Mouse (Mus musculus): ENCODE data around the gene Wdfy2.

Wdfy2 gene

GRCm38 (mm10) chr14:62852840-62853239 is 15.4 kb downstream of the Wdfy2 start:
- no peaks in the 10 kb centered on the region for H3K9me3 ChIP-seq (ENCODE audit: low read length)
- TF ChIP-seq CTCF (conservative IDR thresholded peaks at IDR 0.05; ENCODE audit: low read length) (no peak), NANOG (IDR thresholded peaks at IDR 0.05; ENCODE audit: borderline replicate concordance, low read length) (no peak), POU5F1 (IDR thresholded peaks at IDR 0.05; ENCODE audit: borderline replicate concordance, low read length) (no peak)
- H3K4me1 ChIP-seq (replicated peaks; ENCODE audit: low read depth, low read length) = peaks cover 28% of the 10 kb centered on the region
- no peaks in the 10 kb centered on the region for H3K36me3 ChIP-seq (ENCODE audit: insufficient read depth, low read length)
- no peak overlapping the region for H3K4me3 ChIP-seq (replicated peaks; ENCODE audit: low read length)
- no peaks in the 10 kb centered on the region for H3K27me3 ChIP-seq (ENCODE audit: insufficient read depth, low read length)

- H3K4me3 ChIP-seq (replicated peaks; ENCODE audit: low read length) = no peak overlapping the region
- H3K36me3 ChIP-seq (ENCODE audit: insufficient read depth, low read length) = no peaks in the 10 kb centered on the region
- TF ChIP-seq CTCF (conservative IDR thresholded peaks at IDR 0.05; ENCODE audit: low read length) = no peak
- no peak for TF ChIP-seq NANOG (IDR thresholded peaks at IDR 0.05; ENCODE audit: borderline replicate concordance, low read length)
- no peak for TF ChIP-seq POU5F1 (IDR thresholded peaks at IDR 0.05; ENCODE audit: borderline replicate concordance, low read length)
- peaks cover 27% of the 10 kb centered on the region for H3K4me1 ChIP-seq (replicated peaks; ENCODE audit: low read depth, low read length)
- no peaks in the 10 kb centered on the region for H3K27me3 ChIP-seq (ENCODE audit: insufficient read depth, low read length)
- H3K9me3 ChIP-seq (ENCODE audit: low read length) = no peaks in the 10 kb centered on the region
Measured at GRCm38 (mm10) chr14:62855077-62855835, 17.8 kb downstream of the Wdfy2 start.

GRCm38 (mm10) chr14:62855863-62856262 is 18.4 kb downstream of the Wdfy2 start:
- Histone ChIP-seq H3K4me3 (replicated peaks; ENCODE audit: low read length) (no peak overlapping the region), H3K9me3 (ENCODE audit: low read length) (no peaks in the 10 kb centered on the region), H3K36me3 (ENCODE audit: insufficient read depth, low read length) (no peaks in the 10 kb centered on the region), H3K4me1 (replicated peaks; ENCODE audit: low read depth, low read length) (peaks cover 21% of the 10 kb centered on the region), H3K27me3 (ENCODE audit: insufficient read depth, low read length) (no peaks in the 10 kb centered on the region)
- TF ChIP-seq CTCF (conservative IDR thresholded peaks at IDR 0.05; ENCODE audit: low read length) (no peak), POU5F1 (IDR thresholded peaks at IDR 0.05; ENCODE audit: borderline replicate concordance, low read length) (no peak), NANOG (IDR thresholded peaks at IDR 0.05; ENCODE audit: borderline replicate concordance, low read length) (no peak)

- TF ChIP-seq CTCF (conservative IDR thresholded peaks at IDR 0.05; ENCODE audit: low read length) = no peak
- no peak for TF ChIP-seq NANOG (IDR thresholded peaks at IDR 0.05; ENCODE audit: borderline replicate concordance, low read length)
- TF ChIP-seq POU5F1 (IDR thresholded peaks at IDR 0.05; ENCODE audit: borderline replicate concordance, low read length) = no peak
- peaks cover 16% of the 10 kb centered on the region for H3K4me1 ChIP-seq (replicated peaks; ENCODE audit: low read depth, low read length)
- no peaks in the 10 kb centered on the region for H3K27me3 ChIP-seq (ENCODE audit: insufficient read depth, low read length)
- H3K36me3 ChIP-seq (ENCODE audit: insufficient read depth, low read length) = no peaks in the 10 kb centered on the region
- H3K9me3 ChIP-seq (ENCODE audit: low read length) = no peaks in the 10 kb centered on the region
- no peak overlapping the region for H3K4me3 ChIP-seq (replicated peaks; ENCODE audit: low read length)
Measured at GRCm38 (mm10) chr14:62856490-62856889, 19.0 kb downstream of the Wdfy2 start.

- no peaks in the 10 kb centered on the region for H3K36me3 ChIP-seq (ENCODE audit: insufficient read depth, low read length)
- no peaks in the 10 kb centered on the region for H3K27me3 ChIP-seq (ENCODE audit: insufficient read depth, low read length)
- TF ChIP-seq POU5F1 (IDR thresholded peaks at IDR 0.05; ENCODE audit: borderline replicate concordance, low read length) (no peak), NANOG (IDR thresholded peaks at IDR 0.05; ENCODE audit: borderline replicate concordance, low read length) (no peak), CTCF (conservative IDR thresholded peaks at IDR 0.05; ENCODE audit: low read length) (no peak)
- peaks cover 11% of the 10 kb centered on the region for H3K4me1 ChIP-seq (replicated peaks; ENCODE audit: low read depth, low read length)
- H3K9me3 ChIP-seq (ENCODE audit: low read length) = no peaks in the 10 kb centered on the region
- no peak overlapping the region for H3K4me3 ChIP-seq (replicated peaks; ENCODE audit: low read length)
Measured at GRCm38 (mm10) chr14:62857879-62858278, 20.4 kb downstream of the Wdfy2 start.

GRCm38 (mm10) chr14:62858311-62858710 is 20.8 kb downstream of the Wdfy2 start:
- no peak for TF ChIP-seq NANOG (IDR thresholded peaks at IDR 0.05; ENCODE audit: borderline replicate concordance, low read length)
- no peak for TF ChIP-seq CTCF (conservative IDR thresholded peaks at IDR 0.05; ENCODE audit: low read length)
- TF ChIP-seq POU5F1 (IDR thresholded peaks at IDR 0.05; ENCODE audit: borderline replicate concordance, low read length) = no peak
- no peaks in the 10 kb centered on the region for H3K27me3 ChIP-seq (ENCODE audit: insufficient read depth, low read length)
- H3K4me1 ChIP-seq (replicated peaks; ENCODE audit: low read depth, low read length) = peaks cover 11% of the 10 kb centered on the region
- H3K4me3 ChIP-seq (replicated peaks; ENCODE audit: low read length) = no peak overlapping the region
- no peaks in the 10 kb centered on the region for H3K36me3 ChIP-seq (ENCODE audit: insufficient read depth, low read length)
- H3K9me3 ChIP-seq (ENCODE audit: low read length) = no peaks in the 10 kb centered on the region

- Histone ChIP-seq H3K9me3 (ENCODE audit: low read length) (no peaks in the 10 kb centered on the region), H3K27me3 (ENCODE audit: insufficient read depth, low read length) (no peaks in the 10 kb centered on the region)
- TF ChIP-seq CTCF (conservative IDR thresholded peaks at IDR 0.05; ENCODE audit: low read length) (no peak), POU5F1 (IDR thresholded peaks at IDR 0.05; ENCODE audit: borderline replicate concordance, low read length) (no peak)
Measured at GRCm38 (mm10) chr14:62862564-62862963, 25.1 kb downstream of the Wdfy2 start.

GRCm38 (mm10) chr14:62864254-62864653 is 26.8 kb downstream of the Wdfy2 start:
- Histone ChIP-seq H3K36me3 (ENCODE audit: insufficient read depth, low read length) (no peaks in the 10 kb centered on the region), H3K9me3 (ENCODE audit: low read length) (no peaks in the 10 kb centered on the region), H3K4me1 (replicated peaks; ENCODE audit: low read depth, low read length) (peaks cover 28% of the 10 kb centered on the region), H3K4me3 (replicated peaks; ENCODE audit: low read length) (no peak overlapping the region), H3K27me3 (ENCODE audit: insufficient read depth, low read length) (no peaks in the 10 kb centered on the region)
- TF ChIP-seq CTCF (conservative IDR thresholded peaks at IDR 0.05; ENCODE audit: low read length) (no peak), POU5F1 (IDR thresholded peaks at IDR 0.05; ENCODE audit: borderline replicate concordance, low read length) (no peak), NANOG (IDR thresholded peaks at IDR 0.05; ENCODE audit: borderline replicate concordance, low read length) (no peak)

More at GRCm38 (mm10) chr14:62862564-62862963, 25.1 kb downstream of the Wdfy2 start:
- no peaks in the 10 kb centered on the region for H3K36me3 ChIP-seq (ENCODE audit: insufficient read depth, low read length)
- no peak overlapping the region for H3K4me3 ChIP-seq (replicated peaks; ENCODE audit: low read length)
- H3K4me1 ChIP-seq (replicated peaks; ENCODE audit: low read depth, low read length) = peaks cover 19% of the 10 kb centered on the region

GRCm38 (mm10) chr14:62865405-62865804 is 27.9 kb downstream of the Wdfy2 start:
- Histone ChIP-seq H3K27me3 (ENCODE audit: insufficient read depth, low read length) (no peaks in the 10 kb centered on the region), H3K4me1 (replicated peaks; ENCODE audit: low read depth, low read length) (peaks cover 28% of the 10 kb centered on the region), H3K36me3 (ENCODE audit: insufficient read depth, low read length) (no peaks in the 10 kb centered on the region), H3K9me3 (ENCODE audit: low read length) (no peaks in the 10 kb centered on the region), H3K4me3 (replicated peaks; ENCODE audit: low read length) (no peak overlapping the region)
- TF ChIP-seq NANOG (IDR thresholded peaks at IDR 0.05; ENCODE audit: borderline replicate concordance, low read length) (no peak), CTCF (conservative IDR thresholded peaks at IDR 0.05; ENCODE audit: low read length) (no peak), POU5F1 (IDR thresholded peaks at IDR 0.05; ENCODE audit: borderline replicate concordance, low read length) (no peak)

All from E14TG2a.4 (cell line).